Mouse (Mus musculus): Measurements from ENCODE around the gene Ophn1. TPM values are rescaled to one million over a fixed set of nuclear protein-coding genes. Genes with fewer than 3 reads are reported as not detected.

Gene Ophn1
- polyA plus RNA-seq, 1 experiment from 2014 or later = 27.8 TPM

- no peaks in the 10 kb centered on the region for H3K36me3 ChIP-seq
- H3K27me3 ChIP-seq (replicated peaks) = no peaks in the 10 kb centered on the region
Observed at GRCm38 (mm10) chrX:98574201-98574600, 316.6 kb downstream of the Ophn1 start.

DNA sequence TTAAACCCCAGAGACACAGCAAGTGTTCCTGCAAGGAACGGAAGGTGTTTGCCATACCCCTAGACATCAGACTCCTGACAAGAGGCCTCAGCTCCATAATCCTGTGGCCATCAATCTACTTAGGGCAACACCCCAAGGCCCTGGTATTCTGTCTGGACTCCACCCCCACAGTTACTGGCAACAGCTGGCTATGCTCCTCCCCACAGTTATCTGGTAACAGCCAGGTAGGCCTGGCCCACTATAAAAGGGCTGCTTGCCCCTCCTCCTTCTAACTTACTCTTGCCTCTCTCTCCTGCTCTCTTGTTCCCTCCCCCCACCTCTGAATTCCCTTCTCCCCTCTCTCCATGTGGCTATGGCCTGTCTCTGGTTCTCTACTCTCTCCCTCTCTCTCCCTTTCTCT lies 344.4 kb downstream of the Ophn1 start:
- Histone ChIP-seq H3K9ac (no peak overlapping the region), H3K9me3 (no peaks in the 10 kb centered on the region), H3K4me3 (no peak overlapping the region), H3K4me1 (no peaks in the 10 kb centered on the region), H3K36me3 (no peaks in the 10 kb centered on the region), H3K27me3 (replicated peaks) (no peaks in the 10 kb centered on the region), H3K4me2 (replicated peaks) (no peak overlapping the region), H3K27ac (no peak overlapping the region)
- WGBS = 70% methylated on average over 1 of the region's 1 CpGs
- ATAC-seq (ENCODE audit: low FRiP score, low read depth) = no peak

More at GRCm38 (mm10) chrX:98574201-98574600, 316.6 kb downstream of the Ophn1 start:
- H3K4me1 ChIP-seq = no peaks in the 10 kb centered on the region
- no peaks in the 10 kb centered on the region for H3K9me3 ChIP-seq
- H3K4me2 ChIP-seq (replicated peaks) = no peak overlapping the region
- no peak for ATAC-seq (ENCODE audit: low FRiP score, low read depth)
- H3K27ac ChIP-seq = no peak overlapping the region
- no peak overlapping the region for H3K9ac ChIP-seq
- H3K4me3 ChIP-seq = no peak overlapping the region

- ATAC-seq (ENCODE audit: low FRiP score, low read depth) = no peak
- no peak overlapping the region for H3K9ac ChIP-seq
- H3K4me2 ChIP-seq (replicated peaks) = no peak overlapping the region
- no peaks in the 10 kb centered on the region for H3K36me3 ChIP-seq
- WGBS = 81% methylated on average over 2 of the region's 2 CpGs
- H3K27ac ChIP-seq = no peak overlapping the region
- H3K9me3 ChIP-seq = no peaks in the 10 kb centered on the region
- no peaks in the 10 kb centered on the region for H3K27me3 ChIP-seq (replicated peaks)
- no peak overlapping the region for H3K4me3 ChIP-seq
- H3K4me1 ChIP-seq = no peaks in the 10 kb centered on the region
Observed at GRCm38 (mm10) chrX:98515329-98515728, 375.5 kb downstream of the Ophn1 start.

DNA sequence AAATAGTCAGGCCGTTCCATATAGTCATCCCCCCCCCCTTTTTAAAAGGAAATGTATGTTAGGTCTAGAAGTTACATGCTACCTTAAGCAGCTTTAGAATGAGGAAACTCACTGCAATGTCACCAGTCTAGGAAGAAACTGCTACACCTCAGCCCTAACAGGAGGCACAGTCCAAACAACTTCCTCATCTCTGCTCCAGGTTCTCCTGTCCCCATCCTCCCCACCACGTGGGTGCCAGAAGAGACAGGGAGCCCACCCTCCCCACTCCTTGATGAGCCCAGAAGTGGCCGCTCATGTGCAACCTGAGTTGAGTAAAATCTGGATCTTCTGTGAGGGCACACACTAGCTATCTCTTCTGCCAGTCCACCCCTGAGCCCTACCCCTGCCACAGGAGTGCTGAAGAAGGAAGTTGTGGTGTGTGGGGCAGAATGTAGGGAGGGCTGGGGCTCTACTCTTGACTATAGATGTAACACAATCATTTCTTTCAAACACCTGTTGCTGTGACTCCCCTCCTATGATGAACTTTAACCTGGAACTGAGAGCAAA lies 376.4 kb downstream of the Ophn1 start:
- Histone ChIP-seq H3K4me3 (no peak overlapping the region), H3K27me3 (replicated peaks) (no peaks in the 10 kb centered on the region), H3K4me2 (replicated peaks) (no peak overlapping the region), H3K9ac (no peak overlapping the region), H3K9me3 (no peaks in the 10 kb centered on the region), H3K4me1 (no peaks in the 10 kb centered on the region), H3K27ac (no peak overlapping the region), H3K36me3 (no peaks in the 10 kb centered on the region)
- WGBS = 65% methylated on average over 3 of the region's 3 CpGs
- no peak for ATAC-seq (ENCODE audit: low FRiP score, low read depth)

Small RNAs within 50 kb of the gene (microRNA-seq; reads per million reads assigned to microRNA genes)
- gene Gm27554 = not detected

Other genes with a start within 250 kb of the Ophn1 start
- 21.9 and 22.1 TPM in 2 replicates for gene Yipf6, start 45.3 kb upstream of the Ophn1 start, polyA plus RNA-seq (2016; fragmentation: Nextera tagmentation; extraction: Ambion mirVana)
- gene Stard8, start 112.2 kb upstream of the Ophn1 start, polyA plus RNA-seq (2016; fragmentation: Nextera tagmentation; extraction: Ambion mirVana) = 7.7 and 9.2 TPM in 2 replicates
- gene Efnb1, start 245.1 kb upstream of the Ophn1 start, polyA plus RNA-seq (2016; fragmentation: Nextera tagmentation; extraction: Ambion mirVana) = 56.2 and 58.0 TPM in 2 replicates

Measured in neural tube, embryonic 12.5 days (tissue).